Mouse (Mus musculus) heart, postnatal 0 days (tissue): ENCODE results near the gene Gm20721. TPM values are rescaled to one million over a fixed set of nuclear protein-coding genes. Genes with fewer than 3 reads are reported as not detected.
"Not testable (repeated sequence)": the region's sequence is repeated elsewhere in the genome, so short reads cannot be mapped to it uniquely, and the experiment has no call there.

Experiments used
- ATAC-seq: fragments of 200-750 bp; cut with Nextera tagmentation; 2 replicates; pipeline ENCODE4 v1.8.0; 2017; ENCODE audit warnings: low read depth, moderate number of reproducible peaks, moderate library complexity; ENCODE audit not compliant: insufficient read depth
- DNase-seq: peaks from one replicate; pipeline ENCODE4 v3.0.0-alpha.2; 2016; ENCODE audit warnings: low spot score
- H3K27ac ChIP-seq: fragments of 300-500 bp; sonication (generic); 2 replicates; pipeline ENCODE4 v1.5.1; 2014; ENCODE audit warnings: low read depth, mild to moderate bottlenecking
- H3K27me3 ChIP-seq: fragments of 300-500 bp; sonication (generic); 2 replicates; pipeline ENCODE4 v1.6.1; 2014; ENCODE audit warnings: low read length, mixed read lengths; ENCODE audit not compliant: control insufficient read depth, insufficient read depth
- H3K36me3 ChIP-seq: fragments of 300-500 bp; sonication (generic); replicated peaks from 2 replicates; pipeline ENCODE4 v1.6.1; 2014; ENCODE audit warnings: low read length, mixed read lengths; ENCODE audit not compliant: control insufficient read depth, insufficient read depth
- H3K4me1 ChIP-seq: fragments of 300-500 bp; sonication (generic); 2 replicates; pipeline ENCODE4 v1.6.1; 2014; ENCODE audit warnings: antibody characterized with exemption; ENCODE audit not compliant: control insufficient read depth, insufficient read depth
- H3K4me2 ChIP-seq: fragments of 300-500 bp; sonication (generic); 2 replicates; pipeline ENCODE4 v1.6.1; 2014; ENCODE audit warnings: low read depth, mild to moderate bottlenecking, low read length, moderate library complexity
- H3K4me3 ChIP-seq: fragments of 300-500 bp; sonication (generic); 2 replicates; pipeline ENCODE4 v1.5.1; 2014; ENCODE audit warnings: low read depth, low read length
- H3K9ac ChIP-seq: fragments of 300-500 bp; sonication (generic); replicated peaks from 2 replicates; pipeline ENCODE4 v1.6.1; 2014; ENCODE audit warnings: low read depth, low read length, mixed read lengths
- H3K9me3 ChIP-seq: fragments of 300-500 bp; sonication (generic); replicated peaks from 2 replicates; pipeline ENCODE4 v1.6.1; 2016; ENCODE audit warnings: low read length; ENCODE audit not compliant: control insufficient read depth
- CTCF ChIP-seq: IDR thresholded peaks from 2 replicates; pipeline ENCODE4 v1.5.1; 2016; ENCODE audit warnings: antibody characterized with exemption, control low read depth, low read depth
- EP300 ChIP-seq: IDR thresholded peaks from 2 replicates; pipeline ENCODE4 v1.6.1; 2016; ENCODE audit warnings: antibody characterized with exemption, low read depth
- WGBS: fragments of 180-500 bp; shearing (Covaris S2); extraction: QIAGEN DNeasy Blood & Tissue Kit; methylation state at CpG from one replicate; pipeline ENCODE4 v1.1.7; 2014; 5-methylcytosine and 5-hydroxymethylcytosine counted together
- polyA plus RNA-seq: library from polyadenylated mRNA; unstranded; fragments of >200 nt; fragmentation: Nextera tagmentation; extraction: Ambion mirVana; gene quantifications from 2 replicates; pipeline ENCODE4 v1.2.1, GENCODE M21; 2015
- total RNA-seq: library from RNA; depleted of rRNA; stranded (reverse); fragments of >200 nt; gene quantifications from 2 replicates; pipeline ENCODE4 v1.2.3, GENCODE M21; 2014; ENCODE audit warnings: low replicate concordance

The Gm20721 gene
- total and polyA plus RNA-seq, 2 experiments from 2014 or later = 11.3 TPM; not detected in 1

DNA sequence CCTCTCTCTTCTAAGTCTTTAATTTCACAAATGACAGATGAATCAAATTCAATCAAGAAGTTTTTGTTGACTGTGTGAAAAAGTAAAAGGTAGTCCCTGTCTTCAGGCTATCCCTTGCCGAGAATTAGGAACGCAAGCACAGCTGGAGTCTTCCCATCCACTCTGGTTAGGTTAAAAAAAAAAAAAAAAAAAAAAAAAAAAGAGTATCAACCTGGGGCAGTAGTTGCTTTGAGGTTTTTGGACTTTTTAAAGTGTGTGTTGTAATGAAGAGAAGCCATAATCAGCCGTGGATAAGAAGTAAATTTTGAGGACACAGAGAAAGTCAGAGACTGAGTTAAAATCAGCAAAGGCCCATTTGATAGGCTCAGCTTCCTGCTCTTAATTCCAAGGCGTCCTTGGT is 20.5 kb downstream of the Gm20721 start:
- Histone ChIP-seq H3K9me3 (no peaks in the 10 kb centered on the region), H3K4me3 (no peak overlapping the region), H3K36me3 (no peaks in the 10 kb centered on the region), H3K4me2 (no peak overlapping the region), H3K27me3 (no peaks in the 10 kb centered on the region), H3K4me1 (no peaks in the 10 kb centered on the region), H3K9ac (no peak overlapping the region), H3K27ac (no peak overlapping the region)
- WGBS = 74% methylated on average over 4 of the region's 4 CpGs
- DNase-seq = no peak
- TF ChIP-seq CTCF = no peak
- TF ChIP-seq EP300 = no peak
- no peak for ATAC-seq

DNA sequence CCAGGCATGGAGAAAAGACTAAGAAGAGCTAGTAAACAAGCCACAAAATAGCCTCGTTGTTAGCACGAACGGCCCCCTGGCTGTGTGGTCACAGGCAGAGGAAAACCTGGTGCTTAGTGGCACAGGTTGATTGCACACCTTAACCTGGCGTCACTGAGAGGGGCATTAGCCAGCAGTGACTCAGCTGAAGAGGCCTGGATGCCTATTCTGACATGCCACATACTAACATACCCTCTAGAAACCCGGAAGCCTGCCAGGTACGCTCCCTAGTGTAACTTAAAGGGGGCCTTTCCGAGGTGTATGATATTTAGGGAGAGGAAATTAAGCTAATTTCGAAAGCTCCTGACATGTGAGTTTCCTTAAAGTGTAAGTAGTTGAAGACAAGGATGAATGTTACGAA is 29.9 kb downstream of the Gm20721 start:
- Histone ChIP-seq H3K27ac (no peak overlapping the region), H3K27me3 (no peaks in the 10 kb centered on the region), H3K9ac (no peak overlapping the region), H3K36me3 (no peaks in the 10 kb centered on the region), H3K9me3 (no peaks in the 10 kb centered on the region), H3K4me3 (no peak overlapping the region), H3K4me1 (no peaks in the 10 kb centered on the region), H3K4me2 (no peak overlapping the region)
- TF ChIP-seq CTCF (no peak), EP300 (no peak)
- DNase-seq = no peak
- 85% methylated on average over 9 of the region's 9 CpGs for WGBS
- no peak for ATAC-seq

DNA sequence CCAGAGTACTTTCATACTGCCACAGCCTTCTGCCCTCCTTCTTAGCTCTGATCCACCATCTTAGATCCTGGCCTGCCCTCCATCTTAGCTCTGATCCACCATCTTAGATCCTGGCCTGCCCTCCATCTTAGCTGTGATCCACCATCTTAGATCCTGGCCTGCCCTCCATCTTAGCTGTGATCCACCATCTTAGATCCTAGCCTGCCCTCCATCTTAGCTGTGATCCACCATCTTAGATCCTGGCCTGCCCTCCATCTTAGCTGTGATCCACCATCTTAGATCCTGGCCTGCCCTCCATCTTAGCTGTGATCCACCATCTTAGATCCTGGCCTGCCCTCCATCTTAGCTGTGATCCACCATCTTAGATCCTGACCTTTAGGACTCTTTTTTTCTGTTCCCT is 31.1 kb downstream of the Gm20721 start:
- not testable (repeated sequence) for H3K36me3 ChIP-seq, H3K4me1 ChIP-seq, H3K9ac ChIP-seq, H3K4me3 ChIP-seq, H3K4me2 ChIP-seq, ATAC-seq, H3K27ac ChIP-seq, H3K27me3 ChIP-seq, H3K9me3 ChIP-seq, DNase-seq

DNA sequence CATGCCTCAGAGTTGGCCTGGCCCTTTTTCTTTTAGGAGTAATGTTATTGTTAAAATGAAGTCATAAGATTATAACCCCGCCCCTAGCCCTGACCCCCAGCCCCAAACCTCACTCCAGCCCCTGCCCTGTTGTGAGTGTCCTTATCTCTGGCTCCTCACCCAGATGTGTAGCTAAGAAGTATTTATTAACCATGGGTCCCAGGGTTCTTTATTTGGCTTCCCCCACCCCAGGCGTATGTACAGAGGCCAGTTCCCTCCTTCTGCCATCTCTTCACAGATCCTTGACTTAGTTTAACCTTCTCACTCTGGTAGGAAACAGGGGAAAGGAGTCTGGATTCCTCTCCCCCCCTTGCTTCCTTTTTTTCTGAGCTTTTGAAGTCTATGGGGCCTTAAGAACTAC is 33.9 kb downstream of the Gm20721 start:
- no peaks in the 10 kb centered on the region for H3K9me3 ChIP-seq
- no peak overlapping the region for H3K4me2 ChIP-seq
- no peak overlapping the region for H3K9ac ChIP-seq
- no peak overlapping the region for H3K27ac ChIP-seq
- H3K27me3 ChIP-seq = no peaks in the 10 kb centered on the region
- H3K36me3 ChIP-seq = no peaks in the 10 kb centered on the region
- ATAC-seq (no peak), DNase-seq (no peak)
- no peak for TF ChIP-seq EP300
- TF ChIP-seq CTCF = no peak
- H3K4me3 ChIP-seq = no peak overlapping the region
- H3K4me1 ChIP-seq = no peaks in the 10 kb centered on the region
- WGBS = 84% methylated on average over 2 of the region's 2 CpGs

DNA sequence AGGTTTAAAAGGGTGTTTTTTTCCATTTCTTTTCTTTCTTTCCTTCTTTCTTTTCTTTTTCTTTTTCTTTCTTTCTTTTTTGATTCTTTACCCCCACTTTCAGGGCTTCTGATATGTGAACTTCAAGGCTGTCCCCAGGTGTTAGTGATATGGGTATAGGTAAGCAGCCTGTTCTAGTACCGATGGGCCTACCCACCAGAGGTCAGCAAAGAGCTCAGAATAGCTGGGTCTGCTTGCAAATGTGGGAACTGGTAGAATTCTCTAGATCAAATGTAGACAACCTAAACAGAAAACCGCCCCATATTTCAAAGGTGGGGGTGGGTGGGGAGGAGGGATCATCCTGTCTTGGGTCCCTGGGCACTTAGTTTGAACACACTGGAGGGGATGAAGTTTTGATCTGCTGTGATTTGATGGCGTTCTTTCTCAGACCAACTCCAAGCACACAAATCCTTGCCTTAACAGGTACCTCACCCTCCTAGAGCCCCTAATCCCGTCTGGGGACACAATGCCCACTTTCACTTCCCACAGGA is 34.3 kb downstream of the Gm20721 start:
- H3K4me2 ChIP-seq = no peak overlapping the region
- no peaks in the 10 kb centered on the region for H3K4me1 ChIP-seq
- DNase-seq (peak; percentile 71), ATAC-seq (0 out of 2 replicates have a peak, but pooled peaks have one; percentile 55)
- no peak overlapping the region for H3K9ac ChIP-seq
- 29% methylated on average over 4 of the region's 4 CpGs for WGBS
- H3K4me3 ChIP-seq = no peak overlapping the region
- H3K36me3 ChIP-seq = no peaks in the 10 kb centered on the region
- no peak for TF ChIP-seq EP300
- peak; percentile 80 for TF ChIP-seq CTCF
- no peak overlapping the region for H3K27ac ChIP-seq
- H3K27me3 ChIP-seq = no peaks in the 10 kb centered on the region
- H3K9me3 ChIP-seq = no peaks in the 10 kb centered on the region

DNA sequence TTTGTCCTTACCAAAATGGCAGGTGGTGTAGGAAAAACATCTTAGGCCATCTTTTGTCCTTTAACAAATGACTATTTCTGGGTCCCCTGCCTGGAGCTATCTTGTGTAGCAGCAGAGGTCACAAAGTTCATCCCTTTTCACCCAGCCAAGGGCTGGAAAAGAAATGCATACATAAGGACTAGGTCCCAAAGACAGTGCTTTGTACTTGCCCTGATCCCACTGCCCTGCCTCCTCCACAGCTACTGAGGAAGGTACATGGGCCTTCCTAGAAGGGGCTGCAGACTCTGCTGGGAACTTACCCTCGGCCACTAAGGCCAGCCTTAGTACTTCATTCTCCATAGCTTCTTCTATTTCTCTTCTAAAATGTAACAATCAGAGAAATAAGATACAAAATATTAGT is 34.9 kb downstream of the Gm20721 start:
- DNase-seq (no peak), ATAC-seq (no peak)
- no peaks in the 10 kb centered on the region for H3K27me3 ChIP-seq
- WGBS = 77% methylated on average over 1 of the region's 1 CpGs
- H3K9me3 ChIP-seq = no peaks in the 10 kb centered on the region
- H3K36me3 ChIP-seq = no peaks in the 10 kb centered on the region
- TF ChIP-seq CTCF = no peak
- TF ChIP-seq EP300 = no peak
- no peak overlapping the region for H3K27ac ChIP-seq
- no peak overlapping the region for H3K4me2 ChIP-seq
- H3K4me1 ChIP-seq = no peaks in the 10 kb centered on the region
- no peak overlapping the region for H3K4me3 ChIP-seq
- no peak overlapping the region for H3K9ac ChIP-seq
